Mouse (Mus musculus) heart, postnatal 0 days (tissue): ENCODE measurements around the gene Zfp978. TPM values are rescaled to one million over a fixed set of nuclear protein-coding genes. Genes with fewer than 3 reads are reported as not detected.
"Not testable (repeated sequence)": the region's sequence is repeated elsewhere in the genome, so short reads cannot be mapped to it uniquely, and the experiment has no call there.

Experiments used
- ATAC-seq: fragments of 200-750 bp; cut with Nextera tagmentation; 2 replicates; pipeline ENCODE4 v1.8.0; 2017; ENCODE audit warnings: low read depth, moderate number of reproducible peaks, moderate library complexity; ENCODE audit not compliant: insufficient read depth
- DNase-seq: peaks from one replicate; pipeline ENCODE4 v3.0.0-alpha.2; 2016; ENCODE audit warnings: low spot score
- H3K27ac ChIP-seq: fragments of 300-500 bp; sonication (generic); 2 replicates; pipeline ENCODE4 v1.5.1; 2014; ENCODE audit warnings: low read depth, mild to moderate bottlenecking
- H3K27me3 ChIP-seq: fragments of 300-500 bp; sonication (generic); 2 replicates; pipeline ENCODE4 v1.6.1; 2014; ENCODE audit warnings: low read length, mixed read lengths; ENCODE audit not compliant: control insufficient read depth, insufficient read depth
- H3K36me3 ChIP-seq: fragments of 300-500 bp; sonication (generic); replicated peaks from 2 replicates; pipeline ENCODE4 v1.6.1; 2014; ENCODE audit warnings: low read length, mixed read lengths; ENCODE audit not compliant: control insufficient read depth, insufficient read depth
- H3K4me1 ChIP-seq: fragments of 300-500 bp; sonication (generic); 2 replicates; pipeline ENCODE4 v1.6.1; 2014; ENCODE audit warnings: antibody characterized with exemption; ENCODE audit not compliant: control insufficient read depth, insufficient read depth
- H3K4me2 ChIP-seq: fragments of 300-500 bp; sonication (generic); 2 replicates; pipeline ENCODE4 v1.6.1; 2014; ENCODE audit warnings: low read depth, mild to moderate bottlenecking, low read length, moderate library complexity
- H3K4me3 ChIP-seq: fragments of 300-500 bp; sonication (generic); 2 replicates; pipeline ENCODE4 v1.5.1; 2014; ENCODE audit warnings: low read depth, low read length
- H3K9ac ChIP-seq: fragments of 300-500 bp; sonication (generic); replicated peaks from 2 replicates; pipeline ENCODE4 v1.6.1; 2014; ENCODE audit warnings: low read depth, low read length, mixed read lengths
- H3K9me3 ChIP-seq: fragments of 300-500 bp; sonication (generic); replicated peaks from 2 replicates; pipeline ENCODE4 v1.6.1; 2016; ENCODE audit warnings: low read length; ENCODE audit not compliant: control insufficient read depth
- EP300 ChIP-seq: IDR thresholded peaks from 2 replicates; pipeline ENCODE4 v1.6.1; 2016; ENCODE audit warnings: antibody characterized with exemption, low read depth
- WGBS: fragments of 180-500 bp; shearing (Covaris S2); extraction: QIAGEN DNeasy Blood & Tissue Kit; methylation state at CpG from one replicate; pipeline ENCODE4 v1.1.7; 2014; 5-methylcytosine and 5-hydroxymethylcytosine counted together
- polyA plus RNA-seq: library from polyadenylated mRNA; unstranded; fragments of >200 nt; fragmentation: Nextera tagmentation; extraction: Ambion mirVana; gene quantifications from 2 replicates; pipeline ENCODE4 v1.2.1, GENCODE M21; 2015
- total RNA-seq: library from RNA; depleted of rRNA; stranded (reverse); fragments of >200 nt; gene quantifications from 2 replicates; pipeline ENCODE4 v1.2.3, GENCODE M21; 2014; ENCODE audit warnings: low replicate concordance; rRNA removed

The Zfp978 gene
- total RNA-seq (not detected in 2 replicates), polyA plus RNA-seq (0.20 and 0.21 TPM in 2 replicates)

DNA sequence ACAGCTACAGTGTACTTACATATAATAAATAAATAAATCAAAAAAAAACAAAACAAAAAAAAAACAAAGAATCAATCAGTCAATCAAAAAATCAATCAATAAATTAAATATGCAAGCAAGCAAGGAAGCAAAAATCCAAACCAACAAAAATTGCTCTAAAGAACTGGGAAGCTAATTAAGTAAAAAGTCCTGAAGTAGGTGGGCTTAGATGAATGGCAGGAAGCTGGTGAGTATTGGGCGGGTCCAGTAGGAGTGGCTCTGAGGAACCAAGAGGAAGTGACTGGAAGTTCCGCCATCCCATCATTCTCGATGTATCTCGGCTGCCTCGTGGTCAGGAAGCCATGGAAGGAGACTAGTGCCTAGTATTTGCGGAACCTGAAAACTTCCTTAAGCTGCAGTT lies at the start of gene Zfp978:
Zfp978 (plus strand) TSS at position 301 of the 400 bp plus-strand sequence.
- no CpG with 5 or more reads among the region's 6 CpGs for WGBS
- H3K4me3 ChIP-seq, H3K4me2 ChIP-seq, H3K27ac ChIP-seq, H3K4me1 ChIP-seq, H3K36me3 ChIP-seq, H3K9ac ChIP-seq, DNase-seq, ATAC-seq, H3K9me3 ChIP-seq, H3K27me3 ChIP-seq: not testable (repeated sequence)

DNA sequence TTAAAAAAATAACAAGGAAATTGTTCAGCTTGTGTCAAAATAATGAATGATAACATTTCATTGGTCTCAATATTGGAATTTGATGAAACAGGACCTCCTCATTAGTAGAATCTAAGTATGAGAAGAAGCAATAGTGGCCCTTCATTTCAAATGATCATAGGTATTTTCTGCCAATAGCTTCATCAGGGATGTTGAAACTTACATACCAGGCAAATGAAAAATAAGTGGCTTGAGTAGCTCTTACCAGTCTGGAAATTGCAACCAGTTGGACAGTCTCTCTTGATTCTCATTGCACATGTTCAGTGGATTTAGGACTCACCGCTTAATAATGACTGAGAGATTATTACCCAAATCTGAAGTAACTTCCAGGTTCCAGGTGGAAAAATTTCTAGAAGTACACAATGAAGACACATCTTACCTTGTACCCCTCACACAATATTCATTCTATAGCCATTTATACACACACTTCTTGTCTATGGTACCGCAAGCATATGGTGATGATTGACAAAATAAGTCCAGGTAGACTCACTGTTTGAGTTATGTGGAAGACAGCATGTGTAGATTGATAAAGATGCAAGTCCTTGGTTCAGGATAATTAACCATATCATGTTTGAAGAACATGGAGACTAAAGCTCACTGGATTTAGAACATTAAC lies 25.9 kb upstream of the Zfp978 start:
- not testable (repeated sequence) for H3K4me1 ChIP-seq, H3K9ac ChIP-seq, H3K27ac ChIP-seq, H3K4me2 ChIP-seq, H3K36me3 ChIP-seq, H3K4me3 ChIP-seq, H3K27me3 ChIP-seq, DNase-seq
- peak; percentile 17; the same call in 1 of the 2 replicates for ATAC-seq
- H3K9me3 ChIP-seq, result peaks cover 59% of the 10 kb centered on the region
- WGBS, result 75% methylated on average over 2 of the region's 2 CpGs

DNA sequence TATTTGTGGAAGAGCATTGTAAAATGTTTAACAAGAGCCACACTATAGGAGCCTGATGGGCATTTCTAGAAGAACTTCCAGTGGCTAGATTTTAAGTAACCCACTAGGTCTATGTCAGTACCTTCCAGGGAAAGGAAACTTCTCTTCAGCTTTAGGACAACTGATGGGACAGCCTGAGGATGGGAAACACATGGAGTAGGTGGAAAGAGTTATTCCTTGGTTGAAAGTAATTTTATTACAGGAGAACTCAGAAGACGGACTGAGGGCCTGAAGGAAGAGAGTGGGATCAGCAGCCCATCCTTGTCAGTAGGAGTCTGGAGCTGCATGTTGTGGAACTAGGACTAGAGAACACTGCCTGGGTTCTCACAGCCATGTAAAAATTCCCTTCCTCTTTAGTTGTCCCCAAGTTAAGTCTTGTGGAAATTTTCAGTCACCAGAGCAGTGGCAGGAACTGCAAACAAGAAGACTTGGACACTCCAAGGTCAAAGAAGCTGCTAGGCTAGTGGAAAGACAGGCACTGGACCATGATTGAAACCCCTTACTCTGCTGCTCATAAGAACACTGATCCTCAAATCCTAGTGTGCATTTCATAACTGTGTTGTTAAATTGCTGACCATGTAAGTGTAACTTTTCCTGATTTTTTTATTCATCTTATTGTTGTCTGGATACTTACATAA lies 25.3 kb upstream of the Zfp978 start:
- not testable (repeated sequence) for H3K27ac ChIP-seq, DNase-seq, H3K9ac ChIP-seq, H3K4me2 ChIP-seq, H3K4me1 ChIP-seq, H3K36me3 ChIP-seq, H3K4me3 ChIP-seq, H3K27me3 ChIP-seq
- 0 out of 2 replicates have a peak, but pooled peaks have one; percentile 21 for TF ChIP-seq EP300
- 21% methylated on average over 1 of the region's 1 CpGs for WGBS
- peak; percentile 25; the same call in 1 of the 2 replicates for ATAC-seq
- H3K9me3 ChIP-seq, result peaks cover 63% of the 10 kb centered on the region

- H3K4me1 ChIP-seq, H3K9ac ChIP-seq, H3K4me2 ChIP-seq, DNase-seq, H3K27me3 ChIP-seq, H3K36me3 ChIP-seq, H3K4me3 ChIP-seq, H3K27ac ChIP-seq: not testable (repeated sequence)
- H3K9me3 ChIP-seq, result peaks cover 64% of the 10 kb centered on the region
- peak; percentile 49; the same call in 1 of the 2 replicates for ATAC-seq
- WGBS, result 53% methylated on average over 6 of the region's 6 CpGs
- TF ChIP-seq EP300, result 0 out of 2 replicates have a peak, but pooled peaks have one; percentile 1
These were observed 24.5 kb upstream of the Zfp978 start for GRCm38 (mm10) chr4:147336368-147337195.

GRCm38 (mm10) chr4:147337520-147337919 lies 23.6 kb upstream of the Zfp978 start:
- 74% methylated on average over 2 of the region's 2 CpGs for WGBS
- H3K27me3 ChIP-seq, ATAC-seq: not testable (repeated sequence)

More at GRCm38 (mm10) chr4:147337520-147337919, 23.6 kb upstream of the Zfp978 start:
- peaks cover 64% of the 10 kb centered on the region for H3K9me3 ChIP-seq
- not testable (repeated sequence) for H3K4me2 ChIP-seq, H3K4me3 ChIP-seq, H3K36me3 ChIP-seq, H3K9ac ChIP-seq, DNase-seq, H3K4me1 ChIP-seq, H3K27ac ChIP-seq
